Mouse (Mus musculus): ENCODE measurements around the gene Tmem259.

Tmem259 gene

GRCm38 (mm10) chr10:79934794-79935569 lies 49.1 kb downstream of the Tmem259 start:
- DNase-seq (ENCODE audit: low spot score in 2 of 2): no peak

GRCm38 (mm10) chr10:79934272-79934721 lies 49.8 kb downstream of the Tmem259 start:
- DNase-seq (ENCODE audit: low spot score in 2 of 2): peak; percentile 61 to 70

GRCm38 (mm10) chr10:79933861-79934260 lies 50.3 kb downstream of the Tmem259 start:
- no peak for DNase-seq (ENCODE audit: low spot score in 2 of 2)

- DNase-seq (ENCODE audit: low spot score in 2 of 2): no peak
Observed at GRCm38 (mm10) chr10:79933145-79933679, 50.9 kb downstream of the Tmem259 start.

GRCm38 (mm10) chr10:79932736-79933135 lies 51.4 kb downstream of the Tmem259 start:
- peak in 1 of 2 experiments; percentile 45 for DNase-seq (ENCODE audit: low spot score in 2 of 2)

- no peak for DNase-seq (ENCODE audit: low spot score in 2 of 2)
Observed at GRCm38 (mm10) chr10:79931797-79932196, 52.3 kb downstream of the Tmem259 start.

- no peak for DNase-seq (ENCODE audit: low spot score in 2 of 2)
Observed at GRCm38 (mm10) chr10:79930826-79931186, 53.3 kb downstream of the Tmem259 start.

GRCm38 (mm10) chr10:79929967-79930825 lies 53.9 kb downstream of the Tmem259 start:
- DNase-seq (ENCODE audit: low spot score in 2 of 2): no peak

- no peak for DNase-seq (ENCODE audit: low spot score in 2 of 2)
Observed at GRCm38 (mm10) chr10:79928907-79929701, 55.0 kb downstream of the Tmem259 start.

GRCm38 (mm10) chr10:79928030-79928694 lies 56.0 kb downstream of the Tmem259 start:
- DNase-seq (ENCODE audit: low spot score in 2 of 2): no peak

GRCm38 (mm10) chr10:79927324-79928029 lies 56.7 kb downstream of the Tmem259 start:
- DNase-seq (ENCODE audit: low spot score in 2 of 2): peak; percentile 36 to 58

GRCm38 (mm10) chr10:79926491-79927323 lies 57.4 kb downstream of the Tmem259 start, which contains the start of gene Arid3a:
Arid3a (plus strand) TSS chr10:79927043.
- DNase-seq (ENCODE audit: low spot score in 2 of 2): peak; percentile 87 to 89

GRCm38 (mm10) chr10:79925785-79926490 lies 58.2 kb downstream of the Tmem259 start:
- no peak for DNase-seq (ENCODE audit: low spot score in 2 of 2)

- DNase-seq (ENCODE audit: low spot score in 2 of 2): peak; percentile 95 to 98
Observed at GRCm38 (mm10) chr10:79924998-79925784, 58.9 kb downstream of the Tmem259 start.
